Mouse (Mus musculus) thymus, postnatal 25 days (tissue): ENCODE measurements at regions not wholly inside any gene's neighbourhood (a gene's known extent, or its start where the extent isn't known, plus 50 kb on each side); places are given as distances from the start of the nearest gene placed in this dataset.
"Not testable (repeated sequence)": the region's sequence is repeated elsewhere in the genome, so short reads cannot be mapped to it uniquely, and the experiment has no call there.

Experiments
- DNase-seq: peaks from one replicate; pipeline ENCODE4 v3.0.0; 2022

DNA sequence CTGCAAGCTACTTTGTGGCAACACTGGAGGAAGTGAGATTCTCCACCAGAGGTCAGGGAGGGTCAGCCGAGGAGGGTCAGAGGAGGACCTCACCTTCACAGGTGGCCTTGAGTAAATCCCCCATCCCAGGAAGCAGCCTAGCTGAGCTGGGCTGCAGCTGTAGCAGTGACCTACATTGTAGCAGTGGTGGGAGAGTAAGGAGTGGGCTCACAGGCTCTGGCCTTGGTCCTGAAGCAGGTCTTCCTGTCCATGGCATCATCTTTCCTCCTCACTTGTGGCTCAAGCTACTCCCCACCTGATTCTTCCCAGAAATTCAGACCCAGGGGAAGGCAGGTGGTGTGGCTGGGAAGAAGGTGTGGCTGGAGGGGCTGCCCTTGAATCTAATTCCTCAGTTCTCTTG lies 84.3 kb downstream of the 1810013L24Rik start:
- DNase-seq: not testable (repeated sequence)

DNA sequence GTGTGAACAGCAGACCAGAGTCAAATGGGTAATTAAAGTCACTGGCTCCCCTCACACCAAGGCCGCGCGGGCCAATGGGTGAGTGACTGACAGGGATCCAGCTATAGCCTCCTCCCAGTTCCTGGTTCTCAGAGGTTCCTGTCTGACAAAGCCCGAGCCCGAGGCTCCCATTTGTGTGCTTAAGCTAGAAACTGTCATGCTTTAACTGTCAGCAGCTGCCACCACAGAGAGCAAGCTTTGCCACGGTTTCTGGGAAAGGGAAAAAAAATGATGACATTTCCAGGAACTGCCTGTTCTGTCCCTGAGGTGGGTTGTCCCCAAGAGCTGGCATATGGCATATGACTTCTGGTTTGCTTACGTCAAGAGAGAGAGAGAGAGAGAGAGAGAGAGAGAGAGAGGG lies 86.2 kb downstream of the 1810013L24Rik start:
- no peak for DNase-seq

- no peak for DNase-seq
These were observed 89.0 kb downstream of the 1810013L24Rik start for GRCm38 (mm10) chr16:8918741-8919535.

DNA sequence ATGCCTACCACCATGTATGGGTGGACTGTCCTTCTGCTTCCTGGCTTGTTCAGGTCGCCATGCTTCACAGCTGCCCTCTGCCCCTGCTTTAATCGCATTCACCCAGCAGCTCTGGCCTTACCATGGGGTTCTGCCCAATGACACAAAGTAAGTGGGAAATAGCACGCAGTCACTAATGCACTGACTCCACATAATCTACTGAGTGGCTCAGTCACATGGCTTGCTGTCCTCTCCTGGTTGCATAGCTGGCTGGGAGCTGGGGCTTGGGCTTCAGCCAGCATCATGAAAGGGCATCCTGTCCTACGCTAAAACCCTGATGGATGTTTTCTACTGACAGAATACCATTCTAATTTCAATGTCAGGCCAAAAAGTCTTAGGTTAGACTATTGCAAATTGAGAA lies 94.8 kb downstream of the 1810013L24Rik start:
- DNase-seq: no peak

GRCm38 (mm10) chr16:8931961-8932360 lies 102.1 kb downstream of the 1810013L24Rik start:
- no peak for DNase-seq

DNA sequence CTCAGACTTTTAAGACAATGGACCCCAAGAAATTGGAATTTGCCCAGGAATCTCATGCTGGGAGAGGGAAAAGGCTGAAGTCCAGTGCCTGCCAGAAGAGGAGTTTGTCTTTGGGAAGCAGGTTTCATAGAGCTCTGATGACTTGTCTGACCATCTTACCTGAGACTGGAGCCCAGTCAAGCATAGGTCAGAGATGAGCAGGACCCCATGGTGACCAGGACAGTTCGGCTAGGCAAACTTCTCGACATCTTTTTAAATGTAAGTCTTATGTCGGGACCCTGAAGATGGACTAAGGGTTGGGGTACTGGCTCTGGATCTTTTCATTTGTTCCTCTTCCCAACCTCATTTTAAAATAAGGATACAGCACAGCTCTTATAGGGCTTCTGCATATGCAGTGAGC lies 103.2 kb downstream of the 1810013L24Rik start:
- no peak for DNase-seq

DNA sequence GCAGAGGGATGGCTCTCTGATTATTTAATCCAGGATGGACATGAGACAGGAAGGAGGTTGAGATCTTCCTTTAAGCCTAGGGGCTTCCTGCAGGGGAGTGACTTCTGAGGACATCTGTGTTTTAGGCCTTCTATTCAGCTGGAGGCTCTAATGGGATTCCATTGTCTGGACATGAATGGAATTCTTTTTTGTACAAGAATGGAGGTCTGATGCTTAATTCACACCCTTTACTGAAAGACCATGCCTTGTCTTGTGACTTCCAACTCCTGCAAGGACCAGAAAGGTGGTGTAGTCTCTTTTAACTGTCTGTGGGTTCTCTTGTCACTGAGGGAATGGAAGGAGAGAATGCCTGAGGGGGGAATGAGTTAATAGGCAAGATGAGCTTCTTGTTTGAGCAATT lies 106.5 kb downstream of the 1810013L24Rik start:
- DNase-seq: no peak

- no peak for DNase-seq
These were observed 108.6 kb downstream of the 1810013L24Rik start for GRCm38 (mm10) chr16:8938516-8938915.

- no peak for DNase-seq
These were observed 109.2 kb downstream of the 1810013L24Rik start for GRCm38 (mm10) chr16:8939136-8939535.

DNA sequence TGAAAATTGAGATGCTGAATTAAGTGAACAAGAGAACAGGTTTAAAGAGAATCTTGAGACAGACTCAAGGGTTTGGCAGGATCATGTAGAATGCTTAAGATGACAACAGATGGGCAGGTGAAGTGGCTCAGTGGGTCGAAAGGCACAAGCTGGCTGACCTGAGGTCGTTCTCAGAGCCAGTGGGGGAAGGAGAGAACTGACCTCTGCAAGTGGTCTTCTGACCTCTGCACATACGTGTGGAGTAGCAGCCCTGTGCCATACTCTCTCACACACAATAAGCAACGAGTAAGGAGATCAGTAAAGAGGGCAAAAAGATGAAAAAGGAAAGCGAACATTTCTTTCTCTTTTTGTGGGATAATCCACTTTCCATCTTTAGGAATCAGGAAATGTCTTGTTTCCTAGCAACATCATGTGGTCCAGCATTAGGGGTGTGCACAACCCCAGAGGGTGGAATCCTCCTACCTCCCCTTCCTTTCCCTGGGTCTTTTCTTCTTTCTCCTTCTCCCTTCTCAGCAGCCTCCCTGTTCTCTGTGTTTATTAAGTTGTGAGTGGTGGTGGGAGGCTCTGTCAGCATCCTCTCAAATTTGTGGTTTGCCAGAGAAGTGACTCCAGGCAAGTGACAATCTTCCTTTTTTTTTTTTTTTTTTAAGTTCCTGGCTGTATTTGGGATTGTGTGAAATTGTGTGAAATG lies 114.7 kb downstream of the 1810013L24Rik start:
- DNase-seq: no peak

DNA sequence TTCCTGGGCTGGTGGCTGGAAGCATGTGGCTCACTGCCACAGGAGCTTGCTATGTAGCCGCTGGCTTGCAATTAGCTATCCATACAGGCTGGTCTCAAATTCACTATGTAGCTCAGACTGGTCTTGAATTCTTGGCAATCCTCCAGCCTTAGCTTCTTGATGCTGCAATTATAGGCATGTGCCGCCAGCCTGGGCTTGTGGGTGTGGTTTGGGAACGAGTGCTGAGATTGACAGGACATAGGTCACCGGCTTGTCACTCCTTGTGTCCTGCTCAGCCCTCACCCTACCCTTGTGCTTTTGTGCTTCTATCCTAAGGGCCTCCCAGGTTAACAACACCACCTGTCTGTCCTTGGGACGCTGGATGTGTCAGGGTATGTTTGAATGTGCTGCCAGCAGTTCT lies 117.9 kb downstream of the 1810013L24Rik start:
- no peak for DNase-seq

DNA sequence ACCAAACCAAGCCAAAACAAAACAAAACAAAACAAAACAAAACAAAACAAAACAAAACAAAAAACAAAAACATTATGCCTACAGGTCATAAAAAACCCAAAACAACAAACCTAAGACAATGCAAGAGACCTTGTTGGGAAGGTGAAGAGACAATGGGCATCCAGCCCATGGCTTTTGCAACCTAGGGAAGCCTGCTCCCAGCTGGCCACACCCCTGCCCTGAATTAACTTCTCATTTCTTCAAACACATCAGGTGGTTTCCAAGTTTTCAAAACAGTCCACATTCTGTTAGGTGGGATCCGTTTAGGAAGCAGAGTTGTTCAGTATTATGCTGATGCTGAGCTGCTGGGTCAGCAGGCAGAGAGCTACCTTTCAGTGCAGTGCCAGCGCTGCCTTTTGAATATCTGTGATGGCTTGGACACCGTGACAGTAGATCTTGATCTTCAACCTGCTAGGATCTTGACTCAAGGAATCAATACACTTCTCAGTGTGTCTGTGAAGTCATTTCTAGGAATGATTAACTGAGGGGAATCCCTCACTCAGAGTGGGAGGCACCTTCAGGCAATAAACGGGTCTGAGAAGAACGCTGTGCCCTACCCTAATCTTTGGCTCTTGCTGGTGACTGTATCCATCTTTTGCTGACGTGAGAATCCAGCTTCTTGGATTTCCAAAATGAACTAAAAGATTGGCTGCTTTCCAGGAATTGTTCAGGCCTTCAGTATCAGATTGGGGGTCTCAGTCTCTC lies 121.4 kb downstream of the 1810013L24Rik start:
- no peak for DNase-seq

DNA sequence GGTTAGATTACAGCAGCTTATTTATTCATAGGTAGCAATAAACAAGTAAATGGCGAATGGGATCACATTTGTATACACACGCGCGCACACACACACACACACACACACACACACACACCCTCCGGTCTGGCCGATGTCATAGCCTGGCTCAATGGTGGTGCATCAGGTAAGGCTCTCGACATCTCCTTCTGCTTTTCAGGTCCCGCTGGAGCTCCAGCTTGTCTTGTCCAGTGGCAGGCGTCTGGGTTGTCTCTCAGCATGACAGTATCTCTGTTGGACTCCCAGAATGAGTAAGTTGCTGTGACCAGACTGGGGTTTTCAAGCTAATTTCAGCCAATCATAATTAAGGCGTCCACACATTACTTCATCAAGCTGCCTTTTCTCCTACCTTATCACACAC lies 131.8 kb downstream of the 1810013L24Rik start:
- no peak for DNase-seq

GRCm38 (mm10) chr16:8993521-8994250 lies 163.8 kb downstream of the 1810013L24Rik start:
- no peak for DNase-seq

- no peak for DNase-seq
These were observed 164.6 kb downstream of the 1810013L24Rik start for GRCm38 (mm10) chr16:8994521-8994920.

DNA sequence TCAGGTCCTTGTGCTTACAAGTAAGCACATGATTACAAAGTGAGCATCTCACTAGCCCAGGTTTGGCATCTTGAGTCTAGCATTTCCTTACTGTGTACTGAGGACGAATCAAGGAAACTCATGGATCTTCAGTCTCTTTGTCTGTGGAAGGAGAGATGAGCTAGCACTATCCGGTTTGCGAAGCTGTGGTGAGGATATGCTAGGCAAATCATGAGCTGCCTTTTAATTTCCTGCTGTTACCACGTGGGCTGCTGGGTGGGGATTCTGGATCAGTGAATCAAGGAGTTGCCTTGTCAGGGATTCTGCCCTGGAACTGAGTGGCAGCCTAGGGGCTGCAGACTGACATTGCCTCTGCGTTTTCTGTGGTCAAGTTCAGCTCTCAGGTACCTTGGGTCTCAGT lies 167.3 kb downstream of the 1810013L24Rik start:
- no peak for DNase-seq

GRCm38 (mm10) chr16:9004012-9004411 lies 174.1 kb downstream of the 1810013L24Rik start:
- DNase-seq: no peak

- no peak for DNase-seq
These were observed 176.0 kb downstream of the 1810013L24Rik start for GRCm38 (mm10) chr16:9005933-9006332.

GRCm38 (mm10) chr16:9009361-9010083 lies 179.6 kb downstream of the 1810013L24Rik start:
- DNase-seq: peak; percentile 52

DNA sequence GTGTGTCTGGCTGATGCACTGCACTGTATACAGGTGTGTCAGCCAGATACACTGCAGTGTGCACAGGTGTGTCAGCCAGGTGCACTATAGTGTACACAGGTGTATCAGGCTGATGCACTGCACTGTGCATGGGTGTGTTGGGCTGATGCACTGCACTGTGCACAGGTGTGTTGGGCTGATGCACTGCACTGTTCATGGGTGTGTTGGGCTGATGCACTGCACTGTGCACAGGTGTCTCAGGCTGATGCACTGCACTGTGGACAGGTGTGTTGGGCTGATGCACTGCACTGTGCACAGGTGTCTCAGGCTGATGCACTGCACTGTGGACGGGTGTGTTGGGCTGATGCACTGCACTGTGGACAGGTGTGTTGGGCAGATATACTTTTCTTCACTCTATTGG lies 181.2 kb downstream of the 1810013L24Rik start:
- DNase-seq: no peak

- DNase-seq: no peak
These were observed 181.8 kb downstream of the 1810013L24Rik start for GRCm38 (mm10) chr16:9011691-9012090.

DNA sequence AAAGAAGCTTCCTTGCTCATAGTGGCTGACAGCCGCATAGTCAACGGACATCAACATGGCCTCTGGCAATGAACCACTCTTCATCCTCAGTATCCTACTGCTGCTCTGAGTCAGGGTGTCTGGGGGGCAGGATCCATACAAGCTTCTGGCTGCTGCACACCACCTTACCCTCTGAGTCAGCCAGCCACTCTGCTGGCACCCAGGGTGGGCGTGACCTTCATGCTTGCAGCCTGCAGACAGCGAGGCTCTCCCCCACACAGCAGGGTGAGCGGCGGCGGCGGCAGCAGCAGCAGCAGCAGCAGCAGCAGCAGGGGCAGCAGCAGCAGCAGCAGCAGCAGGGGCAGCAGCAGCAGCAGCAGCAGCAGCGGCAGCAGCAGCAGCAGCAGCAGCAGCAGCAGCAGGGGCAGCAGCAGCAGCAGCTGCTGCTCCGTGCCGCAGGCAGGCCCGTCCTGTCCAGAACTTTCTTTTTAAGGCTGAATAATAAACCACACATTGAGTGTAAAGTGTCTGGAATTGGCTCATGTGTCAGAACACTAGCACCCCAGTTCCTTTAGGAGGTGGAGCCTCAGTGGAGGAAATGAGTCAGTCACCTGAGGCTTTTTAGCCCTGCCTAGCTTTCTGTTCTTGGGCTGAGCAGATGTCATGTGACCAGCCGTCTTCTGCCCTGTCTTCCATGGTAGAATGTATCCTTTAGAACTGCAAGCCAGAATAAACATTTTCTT lies 186.3 kb downstream of the 1810013L24Rik start:
- no peak for DNase-seq
